Mouse (Mus musculus): ENCODE results near the gene Aph1a. TPM values are rescaled to one million over a fixed set of nuclear protein-coding genes. Genes with fewer than 3 reads are reported as not detected.
A peak's percentile ranks its signal among the peaks of the same experiment; 100 is the strongest.

Gene Aph1a
- polyA plus RNA-seq, 1 experiment: 44.3 TPM

GRCm38 (mm10) chr3:95881979-95882815, 11.6 kb upstream of the Aph1a start, which contains the start of gene Ciart:
Gene Ciart (minus strand): TSS chr3:95882251.
- peak within 1 kb of the TSS; percentile 68 for H3K4me3 ChIP-seq (ENCODE audit: low read depth, low read length)
- no peaks in the 10 kb centered on the region for H3K27me3 ChIP-seq (ENCODE audit: control insufficient read depth, insufficient read depth, low read length, poor library complexity, severe bottlenecking)
- TF ChIP-seq EP300 (IDR thresholded peaks at IDR 0.05; ENCODE audit: insufficient read depth, low read depth, low read length): peak; percentile 36; the same call in 1 of the 2 replicates
- no peak for TF ChIP-seq CTCF (IDR thresholded peaks at IDR 0.05; ENCODE audit: low read depth, low read length)
- no peaks in the 10 kb centered on the region for H3K9me3 ChIP-seq (replicated peaks; ENCODE audit: control insufficient read depth, insufficient read depth, low read length, poor library complexity, severe bottlenecking)
- H3K4me1 ChIP-seq (ENCODE audit: control insufficient read depth, insufficient read depth, low read length): no peaks in the 10 kb centered on the region
- H3K36me3 ChIP-seq (ENCODE audit: control insufficient read depth, insufficient read depth, low read length, poor library complexity, severe bottlenecking): no peaks in the 10 kb centered on the region
- peak within 1 kb of the TSS; percentile 38 for H3K9ac ChIP-seq (ENCODE audit: low read depth, poor library complexity, severe bottlenecking)
- no peak within 1 kb of the TSS for H3K27ac ChIP-seq (ENCODE audit: insufficient read depth, low read length)

GRCm38 (mm10) chr3:95882816-95883425, 10.8 kb upstream of the Aph1a start:
- H3K4me1 ChIP-seq (ENCODE audit: control insufficient read depth, insufficient read depth, low read length): no peaks in the 10 kb centered on the region
- peak overlapping the region; percentile 17; the same call in 1 of the 2 replicates for H3K9ac ChIP-seq (ENCODE audit: low read depth, poor library complexity, severe bottlenecking)
- H3K27me3 ChIP-seq (ENCODE audit: control insufficient read depth, insufficient read depth, low read length, poor library complexity, severe bottlenecking): no peaks in the 10 kb centered on the region
- H3K27ac ChIP-seq (ENCODE audit: insufficient read depth, low read length): no peak overlapping the region
- peak overlapping the region; percentile 36 for H3K4me3 ChIP-seq (ENCODE audit: low read depth, low read length)
- TF ChIP-seq EP300 (IDR thresholded peaks at IDR 0.05; ENCODE audit: insufficient read depth, low read depth, low read length) (no peak), CTCF (IDR thresholded peaks at IDR 0.05; ENCODE audit: low read depth, low read length) (peak; percentile 69), POLR2A (IDR thresholded peaks at IDR 0.05; ENCODE audit: insufficient read depth, low read length) (no peak)
- H3K9me3 ChIP-seq (replicated peaks; ENCODE audit: control insufficient read depth, insufficient read depth, low read length, poor library complexity, severe bottlenecking): no peaks in the 10 kb centered on the region
- H3K36me3 ChIP-seq (ENCODE audit: control insufficient read depth, insufficient read depth, low read length, poor library complexity, severe bottlenecking): no peaks in the 10 kb centered on the region

GRCm38 (mm10) chr3:95884400-95884799, 9.4 kb upstream of the Aph1a start:
- no peaks in the 10 kb centered on the region for H3K4me1 ChIP-seq (ENCODE audit: control insufficient read depth, insufficient read depth, low read length)
- no peaks in the 10 kb centered on the region for H3K27me3 ChIP-seq (ENCODE audit: control insufficient read depth, insufficient read depth, low read length, poor library complexity, severe bottlenecking)
- H3K27ac ChIP-seq (ENCODE audit: insufficient read depth, low read length): no peak overlapping the region
- no peaks in the 10 kb centered on the region for H3K9me3 ChIP-seq (replicated peaks; ENCODE audit: control insufficient read depth, insufficient read depth, low read length, poor library complexity, severe bottlenecking)
- TF ChIP-seq EP300 (IDR thresholded peaks at IDR 0.05; ENCODE audit: insufficient read depth, low read depth, low read length) (no peak), POLR2A (IDR thresholded peaks at IDR 0.05; ENCODE audit: insufficient read depth, low read length) (no peak), CTCF (IDR thresholded peaks at IDR 0.05; ENCODE audit: low read depth, low read length) (no peak)
- H3K9ac ChIP-seq (ENCODE audit: low read depth, poor library complexity, severe bottlenecking): no peak overlapping the region
- no peaks in the 10 kb centered on the region for H3K36me3 ChIP-seq (ENCODE audit: control insufficient read depth, insufficient read depth, low read length, poor library complexity, severe bottlenecking)
- H3K4me3 ChIP-seq (ENCODE audit: low read depth, low read length): no peak overlapping the region

- Histone ChIP-seq H3K36me3 (ENCODE audit: control insufficient read depth, insufficient read depth, low read length, poor library complexity, severe bottlenecking) (no peaks in the 10 kb centered on the region), H3K4me1 (ENCODE audit: control insufficient read depth, insufficient read depth, low read length) (peaks cover 6% of the 10 kb centered on the region), H3K9me3 (replicated peaks; ENCODE audit: control insufficient read depth, insufficient read depth, low read length, poor library complexity, severe bottlenecking) (no peaks in the 10 kb centered on the region), H3K27me3 (ENCODE audit: control insufficient read depth, insufficient read depth, low read length, poor library complexity, severe bottlenecking) (no peaks in the 10 kb centered on the region), H3K9ac (ENCODE audit: low read depth, poor library complexity, severe bottlenecking) (no peak overlapping the region), H3K27ac (ENCODE audit: insufficient read depth, low read length) (no peak overlapping the region), H3K4me3 (ENCODE audit: low read depth, low read length) (no peak overlapping the region)
- TF ChIP-seq POLR2A (IDR thresholded peaks at IDR 0.05; ENCODE audit: insufficient read depth, low read length) (no peak), CTCF (IDR thresholded peaks at IDR 0.05; ENCODE audit: low read depth, low read length) (no peak), EP300 (IDR thresholded peaks at IDR 0.05; ENCODE audit: insufficient read depth, low read depth, low read length) (no peak)
Observed at GRCm38 (mm10) chr3:95887596-95887995, 6.2 kb upstream of the Aph1a start.

GRCm38 (mm10) chr3:95889664-95890063, 4.1 kb upstream of the Aph1a start:
- Histone ChIP-seq H3K4me1 (ENCODE audit: control insufficient read depth, insufficient read depth, low read length) (peaks cover 6% of the 10 kb centered on the region), H3K27ac (ENCODE audit: insufficient read depth, low read length) (no peak overlapping the region), H3K4me3 (ENCODE audit: low read depth, low read length) (no peak overlapping the region), H3K27me3 (ENCODE audit: control insufficient read depth, insufficient read depth, low read length, poor library complexity, severe bottlenecking) (no peaks in the 10 kb centered on the region), H3K9ac (ENCODE audit: low read depth, poor library complexity, severe bottlenecking) (no peak overlapping the region), H3K36me3 (ENCODE audit: control insufficient read depth, insufficient read depth, low read length, poor library complexity, severe bottlenecking) (no peaks in the 10 kb centered on the region), H3K9me3 (replicated peaks; ENCODE audit: control insufficient read depth, insufficient read depth, low read length, poor library complexity, severe bottlenecking) (no peaks in the 10 kb centered on the region)
- no peak for TF ChIP-seq POLR2A (IDR thresholded peaks at IDR 0.05; ENCODE audit: insufficient read depth, low read length)
- no peak for TF ChIP-seq EP300 (IDR thresholded peaks at IDR 0.05; ENCODE audit: insufficient read depth, low read depth, low read length)
- TF ChIP-seq CTCF (IDR thresholded peaks at IDR 0.05; ENCODE audit: low read depth, low read length): no peak
